Mouse (Mus musculus): ENCODE data around the gene Gls.

DNA sequence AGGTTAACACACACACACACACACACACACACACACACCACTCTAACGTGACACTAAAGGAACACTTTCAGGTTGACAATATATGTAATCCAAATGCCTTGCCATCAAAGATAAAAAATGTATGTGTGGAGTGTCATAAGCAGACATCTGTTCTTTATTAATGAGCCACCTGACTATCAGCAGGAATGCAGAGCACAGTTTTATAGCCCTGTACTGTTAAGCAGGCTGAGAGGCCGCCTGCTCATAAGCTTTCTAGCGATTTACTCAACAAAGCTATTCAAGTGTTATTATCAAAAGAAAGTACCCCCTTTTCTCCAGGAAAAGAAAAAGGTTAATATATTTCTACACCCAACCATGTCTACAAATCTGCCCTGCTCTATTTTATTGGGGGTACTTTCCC lies 57.0 kb downstream of the Gls start:
- no peak for TF ChIP-seq CTCF (IDR thresholded peaks at IDR 0.05; ENCODE audit: low read depth)
- TF ChIP-seq EP300 (optimal IDR thresholded peaks at IDR 0.05), result no peak
